Mouse (Mus musculus) duodenum, adult 2 months (tissue): ENCODE data around the gene Ist1. TPM values are rescaled to one million over a fixed set of nuclear protein-coding genes. Genes with fewer than 3 reads are reported as not detected.

Source experiments
- polyA plus RNA-seq: library from polyadenylated mRNA; depleted of rRNA; stranded (reverse); fragments of >200 nt; gene quantifications from 2 replicates; pipeline ENCODE4 v1.2.3, GENCODE M21; 2012; ENCODE audit warnings: low replicate concordance; rRNA removed

The Ist1 gene
- polyA plus RNA-seq = 21.5 and 23.7 TPM in 2 replicates

GRCm38 (mm10) chr8:109693146-109693900 lies at the start of gene Ist1:
TSS of gene Ist1 (minus strand) at chr8:109693260.

GRCm38 (mm10) chr8:109737237-109738048 lies 44.4 kb upstream of the Ist1 start, which contains the start of gene Atxn1l:
TSS of gene Atxn1l (minus strand) at chr8:109737739.

GRCm38 (mm10) chr8:109705320-109706075 lies 12.4 kb upstream of the Ist1 start, which contains the start of gene Zfp821:
TSS of gene Zfp821 (plus strand) at chr8:109705546.

Other genes starting within 250 kb of the Ist1 start
- gene Pmfbp1, start 199.2 kb downstream of the Ist1 start, polyA plus RNA-seq = not detected in 2 replicates
- 12.4 and 18.2 TPM in 2 replicates for gene Dhx38, start 127.4 kb downstream of the Ist1 start, polyA plus RNA-seq
- 2.4 and 3.2 TPM in 2 replicates for gene Txnl4b, start 127.4 kb downstream of the Ist1 start, polyA plus RNA-seq
- gene Hp, start 114.1 kb downstream of the Ist1 start, polyA plus RNA-seq = 0.92 and 18.9 TPM in 2 replicates
- 9.6 and 17.6 TPM in 2 replicates for gene Dhodh, start 84.6 kb downstream of the Ist1 start, polyA plus RNA-seq
- 0.05 TPM in 2 replicates for gene Pkd1l3, start 78.7 kb downstream of the Ist1 start, polyA plus RNA-seq
- 4.3 TPM in 2 replicates for gene Zfp821, start 12.3 kb upstream of the Ist1 start, polyA plus RNA-seq
- 2.5 and 3.5 TPM in 2 replicates for gene Atxn1l, start 44.5 kb upstream of the Ist1 start, polyA plus RNA-seq
- gene Ap1g1, start 85.3 kb upstream of the Ist1 start, polyA plus RNA-seq = 10.0 and 11.0 TPM in 2 replicates
- gene Phlpp2, start 175.3 kb upstream of the Ist1 start, polyA plus RNA-seq = 5.7 and 14.5 TPM in 2 replicates